Mouse (Mus musculus) layer of hippocampus, postnatal 25 days (tissue): ENCODE data around the gene Susd1. TPM values are rescaled to one million over a fixed set of nuclear protein-coding genes. Genes with fewer than 3 reads are reported as not detected.
A peak's percentile ranks its signal among the peaks of the same experiment; 100 is the strongest.

Source experiments
- DNase-seq, 2 experiments: peaks; one replicate each; pipeline ENCODE4 v3.0.0; 2022; ENCODE audit warnings: mixed read lengths in 2 of 2, low spot score in 1 of 2; ENCODE audit errors: extremely low spot score in 1 of 2
- total RNA-seq, 2 experiments: library from RNA; stranded (reverse); gene quantifications; 2 replicates each; pipeline ENCODE4 v1.2.3; 2021

Gene Susd1
- total RNA-seq, 2 experiments from 2014 or later, result 6.6 to 11.6 TPM

DNA sequence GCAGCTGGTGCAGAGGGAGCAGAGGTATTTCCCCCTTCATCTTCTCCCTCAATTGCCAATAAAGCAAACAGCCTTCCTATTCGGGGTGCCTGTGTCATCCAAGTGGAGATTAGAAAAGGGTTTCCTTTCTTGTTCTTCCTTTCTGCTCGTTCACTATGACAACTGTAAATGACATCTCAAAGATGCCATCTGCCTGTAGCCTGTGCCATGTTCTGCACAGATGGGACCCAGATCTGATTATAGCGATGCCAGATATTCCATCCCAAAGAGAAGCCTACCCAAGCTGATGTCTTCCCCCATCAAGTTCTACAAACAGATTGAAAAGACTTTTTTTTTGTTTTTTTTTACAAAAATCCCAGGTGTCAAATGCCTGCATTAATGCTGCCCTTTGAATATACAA lies 54.6 kb downstream of the Susd1 start:
- DNase-seq, result peak in 1 of 2 experiments; percentile 47

DNA sequence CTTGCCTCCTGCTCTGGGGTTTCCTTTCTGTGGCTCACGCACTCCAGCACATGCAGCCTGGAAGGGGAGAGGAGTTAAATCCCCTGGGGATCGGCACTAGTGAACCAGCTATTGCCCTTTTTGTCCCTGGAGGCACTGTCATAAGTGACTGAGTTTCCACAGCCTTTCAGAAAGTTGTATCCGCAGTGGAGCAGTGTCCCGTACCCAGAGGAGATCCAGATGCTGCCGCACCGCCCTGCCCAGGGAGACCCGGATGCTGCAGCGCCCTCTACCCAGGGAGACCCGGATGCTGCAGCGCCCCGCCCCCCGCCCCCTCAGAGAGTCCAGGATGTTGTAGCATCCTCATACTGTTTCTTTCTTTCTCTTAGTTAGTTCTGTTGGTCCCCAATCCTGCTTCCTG lies 56.3 kb downstream of the Susd1 start:
- DNase-seq, result no peak

DNA sequence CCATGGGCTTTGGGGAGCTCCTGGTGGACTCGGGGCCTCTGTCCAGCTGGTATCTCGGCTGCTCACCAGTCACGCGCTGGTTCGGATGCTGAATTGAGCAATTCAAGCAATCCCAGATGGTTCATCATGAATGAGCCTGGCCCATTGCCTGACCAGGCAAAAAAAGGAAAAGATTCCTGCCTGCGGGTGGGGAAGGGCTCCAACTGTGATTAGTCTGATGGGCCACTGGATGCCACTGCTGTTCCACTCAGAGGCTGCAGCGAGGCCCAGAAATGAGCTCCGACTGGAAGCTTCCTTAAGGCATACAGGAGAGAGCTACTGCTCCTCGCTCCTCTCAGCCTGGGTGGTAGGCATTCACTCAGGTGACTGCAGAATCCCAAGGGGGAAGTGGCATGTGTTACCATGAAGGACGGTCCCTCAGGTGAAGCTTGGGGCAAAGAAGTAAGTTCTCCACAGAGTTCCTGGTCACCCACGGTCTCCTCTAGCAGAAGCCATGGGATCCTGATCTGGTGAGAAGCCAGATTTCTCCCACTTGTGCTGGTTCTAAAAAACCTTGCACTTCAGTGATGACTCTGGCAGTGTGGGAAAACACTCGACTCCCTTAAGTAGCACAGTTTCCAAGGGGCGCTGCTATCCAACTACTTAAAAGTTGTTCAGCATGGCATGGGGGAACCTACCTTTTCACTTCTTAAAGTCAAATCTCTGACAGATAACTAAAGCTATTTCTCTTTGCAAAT lies 57.3 kb downstream of the Susd1 start:
- DNase-seq, result peak; percentile 68 to 70

DNA sequence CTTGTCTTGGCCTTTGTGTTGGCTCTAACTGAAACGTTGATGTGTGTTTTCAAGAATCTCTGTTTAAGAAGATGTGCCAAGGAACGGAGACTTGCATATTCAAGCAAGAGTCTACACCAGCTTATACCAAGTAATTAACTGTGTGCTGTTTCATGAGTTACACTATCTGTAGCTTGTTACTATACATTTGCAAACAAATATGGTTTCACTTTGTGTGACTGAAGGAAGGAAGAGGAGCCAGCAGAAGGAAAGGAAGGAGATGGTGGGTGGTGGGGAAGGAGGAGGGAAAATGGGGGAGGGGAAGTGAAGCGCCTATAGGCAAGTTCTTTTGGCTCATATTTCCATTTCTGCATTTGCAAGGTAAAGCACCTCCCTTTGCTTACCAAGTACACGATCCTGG lies 58.0 kb downstream of the Susd1 start:
- no peak for DNase-seq

DNA sequence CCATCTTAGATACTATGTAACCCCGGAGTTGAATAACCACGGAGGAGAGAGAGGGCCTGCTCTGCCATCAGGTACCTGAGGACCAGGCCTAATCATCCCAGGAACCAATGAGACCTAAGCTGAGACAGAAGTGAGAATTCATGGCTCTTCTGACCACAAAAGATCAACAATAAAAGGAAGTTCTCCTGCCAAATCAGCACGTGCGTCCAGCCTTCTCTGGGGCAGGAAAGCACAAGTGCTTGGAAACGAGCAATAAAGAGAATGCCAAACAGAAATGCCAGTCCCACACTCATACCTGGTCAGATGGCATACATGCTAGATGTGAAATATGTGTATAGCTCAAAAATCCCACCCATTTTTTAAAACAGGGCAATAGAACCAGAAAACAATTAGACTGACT lies 58.6 kb downstream of the Susd1 start:
- DNase-seq, result no peak

DNA sequence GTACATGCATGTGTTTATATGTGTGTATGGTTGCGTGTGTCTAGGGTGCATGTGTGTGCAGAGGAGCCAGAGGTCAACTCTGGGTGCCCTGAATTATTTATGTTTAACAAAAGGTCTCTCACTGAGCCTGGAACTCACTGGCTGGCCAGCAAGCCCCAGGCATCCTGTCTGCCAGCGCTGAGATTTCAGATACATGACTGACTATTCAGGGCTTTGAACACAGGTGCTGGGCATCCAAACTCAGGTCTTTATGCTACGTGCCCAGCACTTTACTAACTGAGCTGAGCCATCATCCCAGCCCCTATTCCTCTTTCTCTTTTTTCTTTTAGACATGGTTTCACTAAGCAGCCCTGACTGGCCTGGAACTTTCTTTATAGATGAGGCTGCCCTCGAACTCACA lies 59.8 kb downstream of the Susd1 start:
- no peak for DNase-seq

DNA sequence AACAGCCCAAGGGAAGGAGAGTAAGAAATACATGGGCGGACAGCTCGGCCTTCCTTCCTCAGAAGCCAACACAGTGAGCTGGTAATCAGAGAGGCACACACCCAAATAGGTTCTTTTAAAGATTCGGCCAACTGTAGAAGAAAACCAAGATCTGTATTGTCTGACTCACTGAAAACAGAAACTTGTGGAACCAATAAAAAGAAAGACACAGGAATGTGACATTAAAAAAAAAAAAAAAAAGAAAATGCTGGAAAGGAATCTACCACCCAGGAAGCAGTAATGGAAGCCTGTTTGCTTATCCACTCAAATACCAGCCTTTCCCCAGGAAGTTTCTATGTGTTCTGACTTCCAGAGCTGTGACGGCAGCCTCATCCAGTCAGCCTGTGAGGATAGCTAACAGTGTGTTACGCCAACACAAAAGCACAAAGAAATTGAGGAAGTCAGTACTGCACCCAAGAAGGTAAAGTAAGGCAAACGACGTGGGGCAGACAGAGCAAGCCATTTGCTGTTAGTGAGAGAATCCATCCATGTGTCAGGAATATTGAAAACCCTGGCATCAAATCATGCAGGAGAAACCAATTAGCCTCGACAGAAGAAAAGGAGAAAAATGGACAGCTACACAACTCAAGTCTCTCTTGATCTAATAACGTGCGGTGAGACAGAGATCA lies 64.0 kb downstream of the Susd1 start:
- no peak for DNase-seq

DNA sequence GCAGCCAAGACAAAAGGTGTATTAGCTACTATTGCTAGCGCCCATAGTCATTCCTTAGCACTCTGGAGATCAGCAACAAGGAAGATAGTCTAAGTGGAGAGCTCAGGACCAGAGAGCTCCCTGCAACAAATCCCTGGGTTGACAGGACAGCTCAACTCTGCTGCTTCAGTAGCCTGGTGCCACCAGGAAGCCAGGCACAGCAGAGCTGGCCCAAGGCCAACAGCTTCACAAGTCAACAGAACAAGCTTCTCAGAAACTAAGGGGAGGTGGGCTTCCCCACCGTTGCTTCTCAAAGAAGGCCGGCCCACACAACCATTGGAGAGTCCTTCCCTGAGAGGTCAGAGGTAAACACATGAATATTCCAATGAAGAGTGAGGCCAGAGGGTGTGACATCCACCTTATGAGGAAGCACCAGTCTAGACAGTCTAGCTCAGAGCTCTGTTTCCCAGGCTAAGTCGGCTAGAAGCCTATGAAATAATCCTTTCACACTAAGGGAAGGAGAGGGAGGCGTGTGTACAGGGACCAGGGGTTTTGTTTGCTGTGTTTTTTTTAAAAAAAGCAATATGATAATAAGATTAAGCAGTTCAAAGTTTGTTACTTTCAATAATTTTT lies 65.8 kb downstream of the Susd1 start:
- DNase-seq, result no peak

DNA sequence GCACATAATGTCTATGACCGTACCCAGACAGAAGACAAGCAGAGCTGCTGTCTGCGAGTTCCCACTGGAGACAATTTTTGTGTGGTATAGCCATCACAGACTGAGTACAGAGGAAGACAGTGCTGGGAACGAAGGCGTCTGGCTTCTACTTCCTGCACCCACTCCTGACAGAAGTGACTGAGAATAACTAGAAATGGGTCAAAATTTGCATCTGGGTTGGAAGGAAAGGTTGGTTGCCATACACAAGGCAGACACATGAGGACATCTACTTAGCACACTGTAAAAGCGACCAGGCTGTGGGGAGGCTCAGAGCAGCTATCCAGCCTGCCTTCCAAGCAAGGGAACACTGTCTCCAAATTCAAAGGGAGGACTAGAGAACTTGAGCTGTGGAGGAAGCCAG lies 66.5 kb downstream of the Susd1 start:
- no peak for DNase-seq

DNA sequence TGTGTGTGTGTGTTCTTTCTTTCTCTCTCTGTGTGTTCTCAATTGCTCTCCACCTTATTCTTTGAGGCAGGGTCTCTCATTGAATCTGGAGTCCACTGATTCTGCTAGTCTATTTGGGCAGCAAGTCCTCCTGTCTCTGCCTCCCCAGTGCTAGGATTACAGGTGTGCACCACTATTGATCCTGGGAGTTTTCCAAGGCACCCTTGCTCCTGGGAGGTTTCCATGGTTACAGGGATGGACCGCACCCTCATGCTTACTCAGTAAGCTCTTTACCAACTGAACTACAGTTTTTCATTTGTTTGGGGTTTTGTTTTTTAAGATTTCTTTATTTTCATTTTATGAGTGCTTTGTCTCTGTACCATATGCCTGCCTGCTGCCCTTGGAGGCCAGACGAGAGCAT lies 68.5 kb downstream of the Susd1 start:
- no peak for DNase-seq

DNA sequence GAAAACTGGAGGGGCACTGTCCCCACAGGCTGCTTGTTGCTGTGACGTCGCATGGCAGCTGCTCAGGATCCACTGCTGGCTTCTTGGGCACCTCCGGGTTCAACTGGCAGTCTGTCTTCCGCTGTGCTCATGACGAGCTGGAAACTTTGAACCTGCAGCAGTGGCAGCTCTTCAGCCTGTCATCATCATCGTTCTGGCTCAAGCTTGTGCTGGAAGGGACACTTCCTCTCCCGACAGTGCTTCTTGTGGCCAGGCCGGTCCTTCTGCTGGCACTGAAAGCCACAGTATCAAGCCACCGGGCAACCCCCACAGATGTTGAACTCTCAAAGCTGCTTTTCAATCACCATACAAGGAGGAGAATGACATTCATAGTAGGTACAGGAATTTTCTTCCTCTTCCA lies 70.3 kb downstream of the Susd1 start:
- DNase-seq, result no peak

DNA sequence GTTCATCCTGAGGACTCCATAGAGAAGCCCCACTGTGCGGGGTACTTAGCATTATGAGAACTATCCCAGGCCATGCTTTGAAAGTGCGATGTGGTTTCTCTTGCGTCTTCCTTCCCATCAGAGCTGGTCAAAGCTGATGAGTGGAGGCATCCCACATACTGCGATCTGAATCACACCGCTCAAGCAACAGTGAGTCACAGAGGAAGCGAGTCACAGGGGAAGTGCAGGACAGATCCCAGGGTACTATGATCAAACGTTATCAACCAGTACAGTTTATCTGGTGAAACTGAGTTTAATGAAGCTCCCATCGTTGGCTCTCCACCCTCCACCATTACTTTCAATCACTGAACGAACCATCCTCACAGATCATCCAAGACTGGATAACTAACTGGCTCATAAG lies 72.2 kb downstream of the Susd1 start:
- DNase-seq, result no peak

DNA sequence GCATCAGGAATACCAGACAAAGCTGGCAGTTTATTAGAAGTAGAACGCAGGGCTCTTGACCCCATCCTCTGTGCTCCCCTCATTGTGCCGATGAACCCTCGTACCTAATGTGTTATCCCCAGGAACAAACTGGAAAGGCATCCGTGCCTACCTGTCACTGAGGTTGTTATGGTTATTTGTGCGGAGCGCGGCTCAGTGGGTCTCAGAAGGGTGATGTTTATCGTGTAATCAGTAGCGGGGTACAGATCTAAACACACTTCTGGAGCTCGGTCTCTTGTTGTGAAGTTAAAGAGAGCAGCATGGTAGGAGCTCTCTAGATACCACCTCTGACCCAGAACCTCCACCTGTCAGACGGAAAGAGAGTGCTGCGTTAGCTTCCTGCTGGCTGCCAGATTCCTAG lies 72.9 kb downstream of the Susd1 start:
- DNase-seq, result no peak

DNA sequence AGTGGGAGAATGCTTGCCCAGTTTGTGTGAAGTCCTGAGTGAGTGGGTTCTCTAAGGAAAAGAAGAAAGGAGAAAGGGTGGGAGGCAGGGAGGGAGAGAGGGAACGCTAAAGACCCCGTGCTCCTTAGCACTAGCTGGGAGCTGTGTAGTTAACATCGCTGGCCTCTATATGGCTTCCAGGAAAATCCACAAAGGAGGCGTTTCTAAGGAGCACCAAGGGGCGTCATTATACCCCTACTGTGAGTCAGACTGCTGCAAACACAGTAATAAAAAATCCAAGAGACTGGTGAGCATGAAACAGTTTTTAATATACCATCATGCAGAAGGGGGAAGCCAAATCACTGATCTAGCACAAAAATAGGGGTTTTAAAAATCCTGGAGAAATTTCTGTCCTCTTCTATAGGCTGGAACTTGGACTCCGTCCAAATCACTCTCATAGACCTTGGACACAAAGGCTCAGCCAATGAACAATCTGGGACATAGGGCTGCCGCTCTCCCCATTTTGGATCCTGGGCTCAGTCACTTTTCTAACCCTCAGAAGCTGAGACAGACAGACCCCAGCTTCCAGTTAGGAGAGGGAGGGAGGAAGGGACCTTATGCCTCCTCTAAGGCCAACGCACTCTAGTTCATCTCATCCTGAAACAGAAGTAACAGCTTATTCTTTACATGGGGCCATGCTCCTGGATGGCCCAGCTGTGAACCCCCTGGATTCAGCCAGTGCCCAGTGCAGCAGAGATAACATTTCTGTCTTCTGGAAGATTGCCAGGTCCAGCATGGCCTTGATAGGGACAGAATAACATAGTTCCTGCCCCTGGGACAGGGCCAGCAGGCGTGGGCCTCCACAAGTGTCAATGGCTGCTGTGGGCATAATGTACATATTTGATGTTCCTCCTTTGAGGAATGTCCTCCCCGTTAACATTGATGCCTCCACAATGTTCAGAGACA lies 73.9 kb downstream of the Susd1 start:
- no peak for DNase-seq

DNA sequence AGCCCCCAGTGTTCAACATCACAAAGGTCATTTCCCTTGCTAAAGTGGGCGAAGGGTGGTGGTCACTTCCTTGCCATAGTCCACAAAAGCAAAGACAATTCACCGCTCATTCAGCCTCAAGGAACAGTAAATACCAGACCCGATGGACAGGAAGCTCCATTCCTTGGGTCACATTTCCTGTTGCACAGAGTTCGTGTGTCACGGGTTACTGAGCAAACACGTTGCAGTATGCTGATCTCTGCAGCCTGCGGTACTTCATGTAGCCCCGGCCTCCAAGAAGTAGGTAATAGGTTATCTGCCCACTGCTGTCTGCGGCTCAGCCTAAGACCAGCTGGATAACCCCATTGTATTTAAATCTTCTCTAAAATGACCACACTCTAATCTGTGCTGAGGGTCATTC lies 75.4 kb downstream of the Susd1 start:
- DNase-seq, result no peak

DNA sequence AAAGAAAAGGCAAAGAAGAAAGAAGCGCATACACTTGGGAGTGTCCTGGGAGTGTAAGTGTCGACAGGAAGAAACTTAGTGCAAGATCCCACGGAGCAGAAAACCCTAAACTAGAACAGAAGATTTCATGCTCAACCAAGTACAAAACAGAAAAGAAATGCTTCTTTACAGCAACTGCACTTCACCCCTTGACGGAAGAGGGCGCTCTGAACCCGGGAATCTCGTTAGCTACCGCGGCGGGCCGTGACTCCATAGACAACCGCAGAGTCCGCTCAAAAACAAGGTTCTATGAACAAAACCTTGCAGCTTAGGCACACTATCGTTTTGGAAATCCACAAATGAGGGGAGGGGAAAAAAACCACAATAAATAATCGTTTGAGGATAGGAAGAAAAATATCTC lies 77.7 kb downstream of the Susd1 start:
- DNase-seq, result peak; percentile 73 to 94

DNA sequence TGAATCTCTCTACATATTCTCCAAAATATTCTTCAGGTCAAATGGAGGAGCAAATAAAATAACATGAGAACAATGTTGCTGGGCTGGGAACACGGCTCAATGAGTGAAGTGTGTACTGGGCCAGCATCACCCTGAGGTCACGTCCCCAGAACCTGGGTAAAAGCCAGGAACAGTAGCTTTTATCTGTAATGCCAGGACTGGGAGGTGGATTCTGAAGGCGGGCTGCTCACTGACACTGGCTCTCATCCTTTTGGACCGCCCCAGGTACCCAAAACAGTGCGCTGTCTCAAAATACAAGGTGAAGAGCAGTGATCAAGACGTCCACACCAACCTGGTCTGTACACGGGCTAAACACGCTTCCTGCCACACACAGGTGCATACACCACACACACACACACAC lies 78.5 kb downstream of the Susd1 start:
- DNase-seq, result no peak

DNA sequence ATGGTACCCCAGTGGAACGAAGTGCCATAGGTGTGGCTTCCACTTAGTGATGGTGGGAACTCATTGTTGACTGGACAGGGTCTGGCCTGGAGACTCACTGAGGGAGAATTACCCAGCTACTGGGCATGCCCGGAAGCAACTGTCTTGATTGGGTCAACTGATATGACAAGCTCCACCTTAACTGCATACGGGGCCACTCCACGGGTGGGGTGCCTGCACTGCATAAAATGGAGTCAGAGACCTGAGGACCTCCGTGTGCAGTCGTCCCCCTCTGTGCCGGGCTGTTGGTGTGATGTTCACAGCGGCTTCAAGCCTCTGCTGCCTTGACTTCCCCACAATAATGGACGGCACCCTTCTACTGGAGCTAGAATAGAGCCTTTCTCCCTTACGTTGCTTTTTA lies 79.5 kb downstream of the Susd1 start:
- no peak for DNase-seq

DNA sequence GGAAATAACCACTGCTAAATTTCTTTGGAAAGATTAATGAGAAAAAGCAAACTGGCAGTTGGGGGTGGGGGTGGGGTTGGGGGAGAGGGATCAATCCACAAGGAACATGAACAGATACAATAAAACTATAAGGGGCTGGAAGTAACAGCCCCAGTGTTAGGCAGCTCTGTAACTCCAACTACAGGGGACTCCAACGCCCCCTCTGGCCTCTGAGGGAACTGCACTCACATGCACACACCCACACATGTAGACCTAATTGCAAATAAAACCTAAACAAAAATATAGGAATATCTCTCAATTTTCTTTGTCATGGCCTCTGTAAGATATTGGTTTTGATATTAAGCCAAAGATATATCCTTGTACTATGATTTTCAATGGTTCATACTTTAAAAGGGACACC lies 83.0 kb downstream of the Susd1 start:
- no peak for DNase-seq

DNA sequence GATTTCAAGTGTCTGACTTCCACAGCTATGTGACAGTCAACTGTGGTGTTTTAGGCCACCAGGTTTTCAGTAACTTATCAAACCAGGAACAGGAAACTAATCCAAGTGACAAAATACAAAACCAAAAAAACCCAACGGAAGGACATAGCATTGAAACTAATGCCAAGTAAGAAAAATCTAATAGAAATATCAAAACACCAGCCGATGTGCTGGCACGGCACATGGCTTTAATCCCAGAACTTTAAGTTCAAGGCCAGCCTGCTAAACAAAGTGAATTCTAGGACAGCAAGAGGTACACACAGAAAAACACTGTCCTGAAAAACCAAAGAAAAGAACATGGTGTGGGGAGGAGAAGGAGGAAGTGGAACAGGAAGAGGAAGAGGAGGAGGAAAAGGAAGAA lies 83.8 kb downstream of the Susd1 start:
- DNase-seq, result no peak

DNA sequence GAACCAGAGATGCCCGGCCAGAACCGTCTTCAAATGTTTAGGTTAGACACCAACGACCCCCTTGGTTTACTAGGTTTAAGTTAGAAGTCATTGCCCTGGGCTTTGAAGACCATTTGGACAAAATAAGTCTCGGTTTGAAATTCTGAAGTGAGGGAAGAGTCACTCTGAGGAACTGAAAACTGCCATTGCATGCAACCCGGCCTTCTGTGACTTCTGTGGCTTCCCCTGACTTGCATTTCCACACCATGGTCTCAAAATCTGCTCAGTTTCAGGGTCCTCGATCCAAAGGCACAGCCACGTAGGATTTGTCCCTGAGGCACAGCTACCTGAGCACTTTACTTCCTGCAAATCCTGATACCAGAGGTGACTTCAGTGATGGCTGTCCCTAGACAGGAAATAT lies 86.5 kb downstream of the Susd1 start:
- no peak for DNase-seq
